Mouse (Mus musculus): Measurements from ENCODE around the gene Asb15. TPM values are rescaled to one million over a fixed set of nuclear protein-coding genes. Genes with fewer than 3 reads are reported as not detected.

Gene Asb15
- total and polyA plus RNA-seq, 2 experiments from 2014 or later: 0.24 to 0.31 TPM

DNA sequence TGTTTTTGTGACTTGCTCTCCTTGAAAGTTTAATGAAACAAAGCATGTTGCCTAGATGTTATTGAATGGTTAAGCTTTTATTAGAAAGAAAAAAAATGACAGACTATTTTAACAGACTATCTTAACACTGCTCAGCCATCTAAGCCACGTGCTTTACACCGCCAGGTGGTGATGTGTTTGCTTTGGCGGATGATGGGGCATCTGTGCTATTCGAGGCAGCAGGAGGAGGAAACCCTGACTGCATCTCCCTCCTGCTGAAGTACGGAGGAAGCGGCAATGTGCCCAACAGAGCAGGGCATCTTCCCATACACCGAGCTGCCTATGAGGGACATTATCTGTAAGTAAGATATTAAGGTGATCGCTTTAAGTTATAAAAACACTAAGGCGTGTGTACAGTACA lies 36.1 kb downstream of the Asb15 start:
- Histone ChIP-seq H3K4me1 (ENCODE audit: insufficient read depth, low read length) (no peaks in the 10 kb centered on the region), H3K9me3 (ENCODE audit: low read length) (no peaks in the 10 kb centered on the region), H3K4me2 (ENCODE audit: low read depth, low read length) (no peak overlapping the region), H3K9ac (replicated peaks; ENCODE audit: low read length) (no peak overlapping the region), H3K36me3 (ENCODE audit: insufficient read depth, low read length) (no peaks in the 10 kb centered on the region), H3K27me3 (ENCODE audit: insufficient read depth, low read length) (no peaks in the 10 kb centered on the region), H3K27ac (no peak overlapping the region), H3K4me3 (ENCODE audit: low read length) (no peak overlapping the region)
- ATAC-seq (no peak), DNase-seq (ENCODE audit: low spot score) (no peak)
- WGBS: 72% methylated on average over 9 of the region's 9 CpGs
- TF ChIP-seq CTCF (IDR thresholded peaks at IDR 0.05; ENCODE audit: low read depth): no peak

DNA sequence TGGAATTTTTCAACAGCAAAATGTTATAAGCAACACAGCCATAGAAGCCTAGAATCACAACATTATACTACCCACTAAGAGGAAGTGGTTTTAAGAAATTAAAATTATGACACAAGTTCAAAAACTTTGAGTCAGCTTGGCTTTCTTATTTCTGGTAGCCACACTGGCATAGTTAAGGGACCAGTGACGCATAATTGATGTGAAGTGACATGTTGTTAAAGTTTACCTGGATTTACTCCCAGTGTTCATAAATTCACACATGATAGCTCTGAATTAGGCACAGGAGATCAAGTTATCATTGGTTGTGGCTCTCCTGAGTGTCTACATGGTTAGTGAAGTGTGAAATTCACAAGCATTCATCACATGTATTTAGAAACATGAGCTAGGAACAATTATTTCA lies 36.9 kb downstream of the Asb15 start:
- H3K4me1 ChIP-seq (ENCODE audit: insufficient read depth, low read length): no peaks in the 10 kb centered on the region
- ATAC-seq (no peak), DNase-seq (ENCODE audit: low spot score) (no peak)
- H3K27me3 ChIP-seq (ENCODE audit: insufficient read depth, low read length): no peaks in the 10 kb centered on the region
- TF ChIP-seq CTCF (IDR thresholded peaks at IDR 0.05; ENCODE audit: low read depth): no peak
- no peaks in the 10 kb centered on the region for H3K9me3 ChIP-seq (ENCODE audit: low read length)
- H3K4me2 ChIP-seq (ENCODE audit: low read depth, low read length): no peak overlapping the region
- H3K36me3 ChIP-seq (ENCODE audit: insufficient read depth, low read length): no peaks in the 10 kb centered on the region
- no peak overlapping the region for H3K27ac ChIP-seq
- H3K9ac ChIP-seq (replicated peaks; ENCODE audit: low read length): no peak overlapping the region
- WGBS: 96% methylated on average over 1 of the region's 1 CpGs
- no peak overlapping the region for H3K4me3 ChIP-seq (ENCODE audit: low read length)

DNA sequence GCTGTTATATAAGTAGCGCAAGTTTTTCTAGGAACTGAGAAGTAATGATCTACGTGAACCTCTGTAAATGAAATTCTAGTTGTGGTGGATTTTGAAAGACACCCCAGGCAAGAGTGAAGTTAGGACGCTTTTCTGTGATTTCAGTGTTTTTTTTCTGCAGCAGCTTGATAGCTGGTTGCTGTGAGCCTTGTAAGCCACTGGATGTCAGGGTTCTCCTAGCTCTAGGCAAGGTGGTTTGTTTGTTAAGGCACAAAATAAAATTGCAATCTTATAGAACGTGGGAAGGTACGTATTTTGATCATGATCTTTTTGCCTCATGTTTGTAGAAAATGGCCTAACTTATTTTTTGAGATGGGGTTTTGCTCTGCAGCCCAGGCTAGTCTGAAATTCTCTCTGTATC lies 41.0 kb downstream of the Asb15 start:
- no peak overlapping the region for H3K4me3 ChIP-seq (ENCODE audit: low read length)
- 86% methylated on average over 5 of the region's 5 CpGs for WGBS
- no peaks in the 10 kb centered on the region for H3K27me3 ChIP-seq (ENCODE audit: insufficient read depth, low read length)
- H3K9ac ChIP-seq (replicated peaks; ENCODE audit: low read length): no peak overlapping the region
- H3K9me3 ChIP-seq (ENCODE audit: low read length): no peaks in the 10 kb centered on the region
- DNase-seq (ENCODE audit: low spot score): peak; percentile 25
- no peaks in the 10 kb centered on the region for H3K4me1 ChIP-seq (ENCODE audit: insufficient read depth, low read length)
- peak; percentile 55 for TF ChIP-seq CTCF (IDR thresholded peaks at IDR 0.05; ENCODE audit: low read depth)
- H3K27ac ChIP-seq: no peak overlapping the region
- no peaks in the 10 kb centered on the region for H3K36me3 ChIP-seq (ENCODE audit: insufficient read depth, low read length)
- no peak for ATAC-seq
- H3K4me2 ChIP-seq (ENCODE audit: low read depth, low read length): no peak overlapping the region

DNA sequence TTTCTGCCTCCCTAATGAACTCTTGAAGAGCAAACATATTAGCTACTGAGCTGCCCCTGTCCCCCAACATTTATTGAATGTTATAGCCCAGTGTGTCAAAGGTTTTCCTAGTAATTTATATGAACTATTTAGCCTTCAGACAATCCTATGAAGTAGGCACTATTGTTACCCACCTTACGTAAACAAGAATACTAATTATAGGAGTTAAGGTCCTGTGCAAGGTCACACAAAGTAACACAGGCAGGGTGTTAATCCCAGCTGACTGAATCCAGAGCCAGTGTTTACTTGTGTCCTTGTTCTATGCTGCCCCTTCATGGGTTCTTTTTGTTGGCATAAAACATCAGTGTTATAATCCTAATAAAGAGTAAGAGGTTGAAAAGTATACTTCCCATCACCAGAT lies 41.8 kb downstream of the Asb15 start:
- Histone ChIP-seq H3K9ac (replicated peaks; ENCODE audit: low read length) (no peak overlapping the region), H3K4me2 (ENCODE audit: low read depth, low read length) (no peak overlapping the region), H3K4me1 (ENCODE audit: insufficient read depth, low read length) (no peaks in the 10 kb centered on the region), H3K27ac (no peak overlapping the region), H3K4me3 (ENCODE audit: low read length) (no peak overlapping the region), H3K36me3 (ENCODE audit: insufficient read depth, low read length) (no peaks in the 10 kb centered on the region), H3K27me3 (ENCODE audit: insufficient read depth, low read length) (no peaks in the 10 kb centered on the region), H3K9me3 (ENCODE audit: low read length) (no peaks in the 10 kb centered on the region)
- DNase-seq (ENCODE audit: low spot score) (no peak), ATAC-seq (no peak)
- TF ChIP-seq CTCF (IDR thresholded peaks at IDR 0.05; ENCODE audit: low read depth): no peak
- 84% methylated on average over 1 of the region's 1 CpGs for WGBS

DNA sequence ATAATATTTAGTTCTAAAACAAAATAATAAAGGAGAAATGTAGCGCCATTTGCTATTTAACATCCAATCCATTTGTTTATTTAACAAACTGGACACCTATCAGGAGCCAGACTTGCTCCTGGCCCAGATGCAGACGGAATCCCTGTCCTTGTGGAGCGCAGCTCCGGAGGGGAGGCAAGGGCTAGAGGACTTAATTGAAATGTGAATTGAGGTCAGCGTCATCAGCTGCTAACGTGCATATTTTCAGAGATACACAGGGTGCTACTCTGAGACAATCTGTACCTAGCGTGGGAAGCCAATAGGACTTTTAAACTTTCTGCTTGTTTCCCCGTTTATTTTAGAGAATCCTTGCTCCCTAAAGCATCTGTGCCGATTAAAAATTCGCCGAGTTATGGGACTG lies 42.3 kb downstream of the Asb15 start:
- WGBS: 67% methylated on average over 11 of the region's 11 CpGs
- H3K27me3 ChIP-seq (ENCODE audit: insufficient read depth, low read length): no peaks in the 10 kb centered on the region
- no peak overlapping the region for H3K4me3 ChIP-seq (ENCODE audit: low read length)
- no peaks in the 10 kb centered on the region for H3K4me1 ChIP-seq (ENCODE audit: insufficient read depth, low read length)
- H3K9ac ChIP-seq (replicated peaks; ENCODE audit: low read length): no peak overlapping the region
- DNase-seq (ENCODE audit: low spot score): no peak
- no peak for TF ChIP-seq CTCF (IDR thresholded peaks at IDR 0.05; ENCODE audit: low read depth)
- H3K27ac ChIP-seq: no peak overlapping the region
- no peaks in the 10 kb centered on the region for H3K9me3 ChIP-seq (ENCODE audit: low read length)
- no peak for ATAC-seq
- no peak overlapping the region for H3K4me2 ChIP-seq (ENCODE audit: low read depth, low read length)
- no peaks in the 10 kb centered on the region for H3K36me3 ChIP-seq (ENCODE audit: insufficient read depth, low read length)

DNA sequence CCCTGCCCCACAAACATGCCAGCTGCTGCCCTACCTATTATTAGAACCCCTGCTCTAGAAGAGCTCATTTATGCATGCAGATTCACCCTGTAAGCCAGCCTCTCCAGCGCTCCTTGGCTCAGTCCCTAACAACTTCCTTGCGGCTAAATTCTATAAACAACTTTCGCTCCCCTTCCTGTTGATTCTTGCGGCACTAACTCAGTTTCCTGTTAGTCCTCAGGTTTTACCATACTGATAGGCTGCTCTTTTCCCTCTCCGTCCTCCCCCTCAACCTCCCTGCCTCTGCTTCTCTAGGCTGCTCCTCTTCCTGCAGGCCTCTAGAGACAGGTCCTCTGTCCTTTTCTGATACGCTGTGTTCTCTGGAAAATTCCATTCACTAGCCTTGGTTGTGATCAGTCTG lies 43.2 kb downstream of the Asb15 start:
- 78% methylated on average over 6 of the region's 6 CpGs for WGBS
- H3K9me3 ChIP-seq (ENCODE audit: low read length): no peaks in the 10 kb centered on the region
- TF ChIP-seq CTCF (IDR thresholded peaks at IDR 0.05; ENCODE audit: low read depth): no peak
- no peaks in the 10 kb centered on the region for H3K36me3 ChIP-seq (ENCODE audit: insufficient read depth, low read length)
- ATAC-seq (no peak), DNase-seq (ENCODE audit: low spot score) (no peak)
- no peak overlapping the region for H3K4me2 ChIP-seq (ENCODE audit: low read depth, low read length)
- no peak overlapping the region for H3K4me3 ChIP-seq (ENCODE audit: low read length)
- H3K4me1 ChIP-seq (ENCODE audit: insufficient read depth, low read length): no peaks in the 10 kb centered on the region
- H3K9ac ChIP-seq (replicated peaks; ENCODE audit: low read length): no peak overlapping the region
- H3K27ac ChIP-seq: no peak overlapping the region
- no peaks in the 10 kb centered on the region for H3K27me3 ChIP-seq (ENCODE audit: insufficient read depth, low read length)

DNA sequence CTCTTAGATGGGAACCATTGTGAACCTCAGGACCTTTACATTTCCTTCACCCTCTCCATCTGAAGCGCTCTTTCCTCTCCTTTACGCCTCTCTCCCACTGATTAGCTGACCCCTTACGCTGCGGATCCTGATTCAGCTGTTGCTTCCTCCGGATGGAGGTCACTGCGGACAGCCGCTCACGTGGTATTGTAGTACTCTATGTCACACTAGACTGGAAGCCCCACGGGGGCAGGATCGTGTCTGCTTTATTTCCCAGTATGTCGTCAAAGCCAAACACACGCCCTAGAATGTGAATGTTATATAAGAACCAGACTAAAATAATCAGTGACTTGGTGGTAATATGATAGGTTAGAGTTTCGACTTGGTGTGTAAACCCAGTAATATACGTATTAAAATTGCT lies 44.5 kb downstream of the Asb15 start:
- H3K4me3 ChIP-seq (ENCODE audit: low read length): no peak overlapping the region
- no peak overlapping the region for H3K9ac ChIP-seq (replicated peaks; ENCODE audit: low read length)
- 95% methylated on average over 14 of the region's 14 CpGs for WGBS
- no peak overlapping the region for H3K27ac ChIP-seq
- no peak overlapping the region for H3K4me2 ChIP-seq (ENCODE audit: low read depth, low read length)
- TF ChIP-seq CTCF (IDR thresholded peaks at IDR 0.05; ENCODE audit: low read depth): no peak
- H3K36me3 ChIP-seq (ENCODE audit: insufficient read depth, low read length): no peaks in the 10 kb centered on the region
- H3K27me3 ChIP-seq (ENCODE audit: insufficient read depth, low read length): no peaks in the 10 kb centered on the region
- H3K4me1 ChIP-seq (ENCODE audit: insufficient read depth, low read length): no peaks in the 10 kb centered on the region
- ATAC-seq (no peak), DNase-seq (ENCODE audit: low spot score) (no peak)
- no peaks in the 10 kb centered on the region for H3K9me3 ChIP-seq (ENCODE audit: low read length)

Data from hindbrain, postnatal 0 days (tissue).